Mouse (Mus musculus) frontal cortex, adult 2 months (tissue): ENCODE measurements around the gene Aldh18a1. TPM values are rescaled to one million over a fixed set of nuclear protein-coding genes. Genes with fewer than 3 reads are reported as not detected.
A peak's percentile ranks its signal among the peaks of the same experiment; 100 is the strongest.
"Not testable (repeated sequence)": the region's sequence is repeated elsewhere in the genome, so short reads cannot be mapped to it uniquely, and the experiment has no call there.

Experiments
- DNase-seq, 2 experiments: peaks; one replicate each; pipeline ENCODE4 v3.0.0; 2022; ENCODE audit warnings: low spot score in 1 of 2; ENCODE audit errors: extremely low spot score in 1 of 2
- polyA plus RNA-seq: library from polyadenylated mRNA; depleted of rRNA; stranded (reverse); fragments of >200 nt; gene quantifications from 2 replicates; pipeline ENCODE4 v1.2.3, GENCODE M21; 2012

Gene Aldh18a1
- polyA plus RNA-seq, 1 experiment = 26.2 TPM

DNA sequence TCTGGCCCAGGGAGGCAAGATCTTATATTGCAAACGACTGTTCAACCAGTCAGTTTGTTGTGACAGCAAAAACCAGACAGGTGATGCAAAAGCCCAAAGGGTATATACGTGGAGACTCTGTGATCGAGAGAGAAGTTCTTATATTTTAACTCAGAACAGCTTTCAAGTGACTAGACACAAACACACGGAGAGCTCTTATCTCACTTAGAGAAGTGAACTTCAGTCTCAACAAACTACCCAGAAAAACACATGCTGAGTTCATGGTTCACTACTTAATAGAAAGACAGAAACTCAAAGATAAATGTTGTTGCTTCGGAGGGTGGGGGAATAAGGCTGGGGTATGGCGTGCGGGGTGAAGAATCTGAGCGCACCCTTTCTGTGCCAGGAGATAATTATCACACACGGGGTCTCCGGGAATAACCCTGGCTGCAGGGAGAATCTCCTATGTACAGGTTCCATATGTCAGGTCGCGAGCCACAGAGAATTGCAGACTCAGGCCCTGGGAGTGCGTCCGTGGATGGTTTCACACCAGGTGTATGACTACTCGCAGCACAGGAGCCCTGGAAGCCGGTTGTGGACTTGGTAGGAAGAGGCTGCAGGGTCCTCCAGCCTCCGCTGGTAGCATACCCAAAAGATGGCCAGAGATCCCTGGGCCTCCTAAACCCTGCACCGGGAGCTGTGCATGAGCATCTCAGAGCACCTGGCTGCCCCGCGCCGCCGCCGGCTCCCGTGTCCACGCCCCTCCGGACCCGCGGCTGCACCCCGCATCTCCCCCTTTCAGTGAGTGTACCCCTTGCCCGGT lies 571 bp downstream of the Aldh18a1 start:
- DNase-seq = no peak

DNA sequence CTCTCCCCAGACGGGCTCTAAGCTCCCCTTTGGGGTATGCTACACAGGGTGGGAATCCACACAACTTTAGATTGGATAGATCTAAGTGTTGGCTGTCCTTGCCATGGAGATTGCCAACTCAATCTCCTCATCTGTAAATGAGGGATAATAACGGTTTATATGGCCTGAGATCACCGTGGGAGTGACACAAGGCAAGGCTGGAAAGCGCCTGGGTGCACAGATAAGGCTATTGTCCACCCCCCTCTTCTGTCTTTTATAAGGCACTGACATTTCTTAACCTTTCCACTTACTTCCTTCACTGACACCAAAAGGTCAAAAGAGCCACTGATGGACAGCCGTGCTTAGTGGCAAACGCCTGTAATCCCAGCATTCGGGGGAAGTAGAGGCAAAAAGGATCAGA lies 1.4 kb downstream of the Aldh18a1 start:
- DNase-seq = no peak

DNA sequence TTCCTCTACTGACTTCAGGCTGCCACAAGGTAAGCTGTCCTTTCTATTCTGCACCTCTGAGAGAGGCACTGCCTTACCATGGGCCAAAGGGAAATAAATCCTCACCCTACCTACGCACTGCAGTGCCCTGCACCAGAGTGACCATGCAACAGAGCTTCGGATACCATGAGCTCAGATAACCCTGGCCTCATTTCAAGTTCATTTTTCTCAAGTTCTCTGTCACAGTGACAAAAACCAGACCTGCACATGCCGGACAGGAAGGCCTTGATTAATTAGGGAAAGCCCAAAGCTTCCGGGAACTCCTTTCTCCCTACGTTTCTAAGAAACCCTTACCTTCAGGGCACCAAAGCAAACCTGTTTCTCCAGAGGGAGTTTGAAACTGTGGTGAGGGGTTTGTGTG lies 6.6 kb downstream of the Aldh18a1 start:
- DNase-seq = no peak

DNA sequence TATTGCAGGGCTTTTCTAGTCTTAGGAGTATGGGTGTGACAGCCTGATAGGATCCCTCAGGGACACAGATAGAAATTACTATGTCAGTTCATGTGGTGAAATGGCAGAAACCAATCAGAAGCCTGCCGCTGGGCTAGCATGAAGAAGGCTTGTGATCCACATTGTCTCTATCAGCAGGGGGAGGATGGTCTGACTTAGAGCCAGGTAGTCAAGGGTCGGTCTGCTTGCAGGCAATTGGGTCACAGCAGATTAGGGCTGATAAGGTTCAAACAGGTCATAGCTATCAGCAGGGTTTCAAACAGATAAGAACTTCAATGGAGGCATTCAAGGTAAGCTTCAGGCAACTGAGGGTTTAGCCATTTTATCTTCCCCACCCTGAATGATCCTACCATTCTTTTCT lies 7.4 kb downstream of the Aldh18a1 start:
- DNase-seq = no peak

DNA sequence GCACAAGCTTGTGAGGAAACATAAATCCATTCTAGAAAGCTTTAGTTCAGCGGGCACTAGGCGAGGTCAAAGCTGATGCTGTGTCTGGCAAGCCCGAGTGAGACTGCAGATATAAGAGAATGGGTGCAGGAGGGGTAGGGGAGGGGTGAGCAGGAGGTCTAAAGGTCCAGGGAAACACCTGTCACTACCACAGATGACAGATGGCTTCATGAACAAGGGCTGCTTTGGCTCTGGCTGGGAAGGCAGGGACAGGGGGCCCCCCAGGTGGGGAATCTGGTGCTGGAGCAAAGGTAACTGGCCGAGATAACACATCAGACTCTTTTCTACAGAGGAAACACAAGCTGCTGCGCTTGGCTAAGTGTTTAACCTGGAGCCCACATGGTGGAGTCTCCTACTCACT lies 12.8 kb downstream of the Aldh18a1 start:
- no peak for DNase-seq

DNA sequence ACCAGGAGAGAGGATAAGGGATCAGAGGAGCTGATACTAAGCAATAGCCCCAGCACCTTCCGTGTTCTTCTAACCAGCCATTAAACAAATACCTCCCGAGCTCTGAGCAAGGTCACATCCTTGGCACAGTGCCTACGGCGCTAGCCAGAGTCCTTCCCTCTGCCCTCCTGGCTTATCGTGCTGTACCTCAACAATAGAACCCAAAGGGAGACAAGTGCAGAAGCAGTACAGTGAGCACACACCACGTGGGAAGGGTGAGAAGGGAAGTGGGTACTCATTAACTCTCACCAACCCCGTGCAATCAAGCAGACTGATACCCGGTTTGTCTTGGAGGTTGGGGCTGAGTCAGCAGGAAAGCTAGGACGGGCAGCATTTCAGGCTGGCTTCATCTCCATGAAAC lies 17.5 kb downstream of the Aldh18a1 start:
- DNase-seq = no peak

DNA sequence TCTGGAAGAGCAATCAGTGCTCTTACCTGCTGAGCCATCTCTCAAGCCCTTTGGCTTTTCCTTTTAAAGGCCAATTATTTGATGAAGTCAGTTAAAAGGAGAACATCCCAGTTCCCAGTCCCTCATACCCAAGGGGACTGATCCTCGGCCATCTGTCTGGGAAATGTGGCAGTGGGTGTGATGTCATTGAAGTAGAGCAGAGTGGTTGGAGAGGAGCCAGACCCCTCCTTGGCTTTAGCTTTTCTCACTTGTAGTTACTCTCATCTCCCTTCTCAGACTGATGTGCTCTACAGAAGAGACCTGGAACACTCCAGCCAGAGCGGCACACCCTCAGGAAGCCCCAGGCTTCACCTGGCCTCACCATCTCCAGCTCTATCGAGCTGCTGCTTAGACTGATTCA lies 20.6 kb downstream of the Aldh18a1 start:
- no peak for DNase-seq

DNA sequence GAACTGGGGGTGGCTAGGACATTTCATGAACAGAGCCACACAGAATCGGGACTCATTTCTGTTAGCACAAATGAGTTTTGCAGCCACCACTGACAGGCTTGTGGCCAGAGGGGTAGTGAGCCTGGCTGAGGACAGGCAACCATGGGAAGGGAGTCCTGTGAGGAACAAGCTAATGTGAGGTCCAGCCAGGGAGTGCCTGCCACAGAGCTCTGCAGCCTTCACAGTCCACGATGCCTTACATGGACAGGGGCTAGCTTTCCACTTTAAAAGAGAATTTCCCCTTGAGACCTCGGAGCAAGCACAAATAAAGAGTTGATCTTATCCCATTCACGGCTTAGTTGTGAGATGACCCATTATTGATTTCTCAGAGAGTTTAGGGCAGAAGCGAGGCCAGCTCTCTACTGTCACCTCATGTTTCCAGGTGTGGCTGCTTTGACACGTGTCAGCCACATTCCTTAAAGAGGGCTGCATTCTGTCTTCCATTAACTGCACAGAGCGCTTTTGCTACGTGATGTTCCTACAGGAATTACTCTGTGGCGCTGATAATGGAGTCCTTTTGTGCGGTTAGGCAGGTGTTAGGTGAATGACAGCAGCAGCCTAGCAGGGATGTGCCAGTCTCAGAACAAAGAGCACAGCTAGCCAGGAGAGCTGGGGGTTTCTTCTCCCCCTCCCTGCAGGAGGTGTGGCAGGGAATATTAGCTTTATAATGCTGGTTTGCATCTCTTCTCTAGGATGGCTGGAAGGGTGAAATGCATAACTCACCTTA lies 24.2 kb downstream of the Aldh18a1 start:
- no peak for DNase-seq

DNA sequence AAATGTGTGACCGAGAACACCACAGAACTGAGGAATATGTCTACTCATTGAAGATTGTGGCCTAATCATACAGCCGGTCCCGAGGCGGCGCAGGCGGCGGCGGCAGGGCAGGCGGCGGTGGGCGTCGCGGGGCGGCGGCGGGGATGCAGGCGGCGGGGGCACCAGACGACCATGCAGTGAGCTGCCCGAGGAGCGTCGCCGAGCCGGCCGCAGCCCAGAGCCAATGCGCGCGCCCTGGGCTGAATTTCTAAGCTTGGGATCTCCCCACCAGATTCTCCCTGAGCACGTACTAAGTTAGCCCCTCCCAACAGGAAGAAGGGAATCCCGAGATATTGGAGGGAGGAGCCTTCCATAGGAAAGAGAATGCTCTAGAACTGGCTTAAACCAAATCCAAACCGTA lies 26.7 kb downstream of the Aldh18a1 start:
- DNase-seq = not testable (repeated sequence)

DNA sequence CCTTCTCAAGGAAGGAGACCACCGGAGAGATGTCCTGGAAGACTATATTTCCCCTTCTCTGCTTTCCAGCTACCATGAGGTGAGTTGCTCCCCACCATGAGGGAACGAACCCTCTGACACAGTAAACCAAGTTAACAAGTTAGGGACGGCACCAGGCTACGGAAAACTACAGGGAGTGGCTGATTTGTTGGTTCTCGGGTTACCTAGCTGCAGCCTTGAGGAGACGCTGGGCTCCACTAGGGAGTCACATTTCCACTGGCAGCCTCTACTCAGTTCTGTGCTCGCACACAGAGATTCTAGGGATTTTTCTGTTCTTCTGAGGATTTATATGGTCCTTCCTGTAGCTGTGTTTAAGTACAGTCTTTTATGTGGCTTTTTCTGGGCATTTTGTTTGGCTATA lies 32.2 kb downstream of the Aldh18a1 start:
- no peak for DNase-seq

DNA sequence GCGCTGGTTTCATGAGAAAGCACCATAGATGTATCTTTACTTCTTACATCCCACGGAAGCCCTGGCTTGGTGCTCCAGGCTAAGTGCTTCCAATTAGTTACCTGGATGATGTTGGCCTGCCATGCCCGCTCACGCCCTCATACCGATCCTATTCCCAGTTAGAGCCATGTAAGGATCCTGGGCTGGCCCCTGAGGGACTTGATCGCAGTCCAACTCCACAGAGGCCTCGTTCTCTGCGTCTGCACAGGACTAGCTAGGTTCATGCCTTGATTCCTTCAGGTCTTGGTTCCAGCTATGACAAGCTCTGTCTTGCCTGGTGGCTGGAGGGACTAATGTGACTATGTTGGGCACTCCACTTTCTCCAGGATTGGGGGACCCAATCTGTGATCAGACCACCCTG lies 33.1 kb downstream of the Aldh18a1 start:
- no peak for DNase-seq

DNA sequence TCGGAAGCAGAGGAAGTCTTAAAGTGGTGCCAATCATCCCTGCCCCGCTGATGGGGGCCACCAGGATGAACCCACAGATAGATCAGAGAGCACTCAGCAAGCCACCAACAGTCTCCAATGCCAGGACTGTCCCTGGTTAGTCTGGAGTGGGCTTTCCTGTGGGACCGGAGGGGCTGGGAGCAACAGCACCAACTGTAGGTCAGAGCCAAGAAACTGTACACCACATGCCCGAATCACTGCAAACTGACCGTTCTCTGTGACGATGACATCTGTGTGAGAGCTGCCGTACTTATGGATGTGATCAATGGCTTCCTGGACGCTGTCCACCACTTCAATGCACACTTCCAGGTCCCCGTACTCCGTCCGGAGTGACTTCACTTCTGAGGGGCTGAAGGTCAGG lies 33.9 kb downstream of the Aldh18a1 start:
- no peak for DNase-seq

DNA sequence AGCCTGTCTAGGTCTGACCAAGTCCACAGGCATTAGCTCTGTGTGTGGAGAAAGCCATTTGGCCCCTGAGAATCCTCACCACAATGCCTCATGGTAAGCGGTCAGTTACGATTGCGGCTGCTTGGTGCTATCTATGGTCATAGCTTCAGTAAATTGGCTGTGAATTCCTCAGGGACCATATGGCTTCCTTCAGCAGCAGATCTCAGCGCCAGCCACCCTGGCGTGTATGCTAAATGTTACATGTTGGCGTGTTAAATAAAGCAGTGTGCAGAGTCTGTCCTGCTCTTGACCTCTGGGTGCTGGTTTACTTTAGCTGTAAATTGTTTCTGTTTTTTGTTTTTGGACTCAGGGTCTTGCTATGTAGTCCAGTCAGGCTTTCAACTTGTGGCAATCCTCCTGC lies 34.4 kb downstream of the Aldh18a1 start:
- DNase-seq = no peak

DNA sequence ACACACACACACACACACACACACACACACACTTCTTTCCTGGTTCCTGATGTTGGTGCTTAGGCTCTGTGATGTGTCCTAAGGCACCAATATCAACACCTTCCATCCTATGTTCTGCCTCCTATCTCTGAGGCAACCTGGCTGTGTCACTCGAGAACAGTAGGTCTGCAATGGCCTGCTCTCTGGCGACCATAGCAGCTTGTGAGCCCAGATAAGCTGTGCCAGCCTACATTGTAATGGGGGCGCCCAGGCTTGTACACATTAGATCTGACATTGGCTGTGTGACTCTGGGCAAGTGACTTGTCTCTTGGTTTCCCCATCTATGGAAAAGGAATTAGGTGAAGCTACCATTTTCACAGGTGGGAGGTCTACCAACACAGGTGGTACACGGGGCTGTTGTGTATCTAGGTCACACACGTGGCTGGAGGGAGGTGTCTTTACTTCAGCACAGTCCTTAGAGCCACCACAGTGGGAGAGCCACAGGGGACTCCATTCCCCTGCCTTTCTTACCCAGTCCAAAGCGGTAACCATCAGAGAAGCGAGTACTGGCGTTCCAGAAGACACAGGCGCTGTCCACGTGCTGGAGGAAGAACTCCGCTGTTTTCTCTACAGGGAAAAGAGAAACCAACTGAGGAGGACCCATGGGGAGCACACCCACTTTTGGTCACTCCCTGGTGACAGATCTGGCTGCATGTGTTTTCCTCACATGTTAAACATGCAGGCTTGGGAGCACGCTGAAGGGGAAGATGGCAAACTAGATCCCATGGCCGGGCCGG lies 35.1 kb downstream of the Aldh18a1 start:
- DNase-seq = no peak

DNA sequence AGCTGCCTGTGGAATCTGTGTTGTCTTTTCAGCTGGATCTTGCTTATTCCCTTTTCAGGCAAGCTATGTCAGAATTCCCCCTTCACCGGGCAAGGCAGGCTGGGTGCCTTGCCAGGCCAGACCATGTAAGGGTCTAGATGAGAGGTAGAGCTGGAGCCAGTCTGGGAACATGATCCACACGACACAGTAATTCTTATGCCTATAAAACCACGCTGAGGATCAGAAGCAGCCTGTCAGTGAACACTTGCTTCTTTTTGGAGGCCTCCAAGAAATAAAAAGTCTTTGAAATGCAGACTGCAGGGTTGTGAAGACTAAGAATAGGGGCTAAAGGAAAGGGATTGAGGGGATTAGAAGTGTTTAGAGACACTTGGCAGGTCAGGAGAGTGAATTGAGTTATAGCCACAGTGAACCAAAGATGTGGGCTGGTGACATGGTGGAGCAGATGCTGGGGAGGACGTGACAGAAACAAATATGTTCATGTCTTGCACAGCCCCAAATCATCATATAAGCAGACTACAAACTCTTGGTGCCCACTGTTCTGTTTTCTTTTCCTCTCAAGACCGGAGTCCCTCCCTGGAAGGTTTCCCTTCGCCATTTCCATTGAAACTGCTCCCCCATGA lies 38.6 kb downstream of the Aldh18a1 start:
- peak in 1 of 2 experiments; percentile 20 for DNase-seq

DNA sequence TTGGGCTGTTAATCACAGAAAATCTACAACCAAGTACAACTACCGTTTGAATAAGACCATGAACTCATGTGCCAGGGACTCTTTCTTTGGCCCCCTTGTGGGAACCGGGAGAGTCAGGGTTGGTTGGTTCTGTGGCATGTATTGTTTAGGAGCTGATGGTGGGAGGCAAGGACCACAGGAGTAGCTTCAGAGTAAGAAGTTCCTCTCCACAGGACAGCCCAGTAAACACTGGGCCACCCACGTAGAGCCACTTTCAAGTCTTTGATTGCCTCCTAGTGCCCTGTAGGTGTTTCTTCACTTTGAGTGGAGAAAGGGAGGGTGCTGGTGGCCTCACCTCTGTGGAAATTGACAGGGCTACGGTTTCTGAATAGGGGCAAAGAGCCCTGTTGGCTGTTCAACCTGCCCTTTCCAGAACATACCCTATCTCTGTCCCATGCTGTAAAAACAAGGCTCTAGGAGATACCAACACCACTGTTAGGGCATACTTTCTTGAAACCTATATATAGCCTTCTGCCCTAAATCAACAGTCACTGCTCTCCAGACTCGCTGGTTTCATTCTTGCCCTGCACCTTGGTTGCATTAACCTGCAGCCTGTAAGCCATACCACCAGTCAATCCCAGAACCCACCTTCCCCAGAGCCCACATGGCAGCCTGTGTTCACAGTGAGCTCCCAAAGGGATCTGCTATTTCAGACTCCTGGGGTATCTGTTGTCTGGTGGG lies 39.3 kb downstream of the Aldh18a1 start:
- DNase-seq = no peak

DNA sequence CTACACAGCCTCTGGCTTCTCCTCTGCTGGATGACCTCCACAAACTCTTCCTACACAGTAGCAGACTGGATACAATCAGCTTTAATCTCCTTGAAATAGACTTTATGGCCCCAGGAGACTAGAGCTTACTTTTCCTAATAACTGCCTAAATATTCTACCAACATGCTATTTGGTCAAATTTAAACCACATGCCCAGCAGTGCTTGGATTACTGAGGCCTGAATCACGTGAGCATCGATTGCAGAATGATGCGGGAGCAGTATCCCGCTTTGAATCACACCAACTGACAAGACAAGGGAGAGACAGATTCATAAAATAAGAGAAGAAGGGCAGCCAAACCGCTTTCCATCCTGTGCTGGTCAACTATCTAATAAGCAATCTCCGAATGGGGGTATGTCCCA lies 39.9 kb downstream of the Aldh18a1 start:
- DNase-seq = no peak

DNA sequence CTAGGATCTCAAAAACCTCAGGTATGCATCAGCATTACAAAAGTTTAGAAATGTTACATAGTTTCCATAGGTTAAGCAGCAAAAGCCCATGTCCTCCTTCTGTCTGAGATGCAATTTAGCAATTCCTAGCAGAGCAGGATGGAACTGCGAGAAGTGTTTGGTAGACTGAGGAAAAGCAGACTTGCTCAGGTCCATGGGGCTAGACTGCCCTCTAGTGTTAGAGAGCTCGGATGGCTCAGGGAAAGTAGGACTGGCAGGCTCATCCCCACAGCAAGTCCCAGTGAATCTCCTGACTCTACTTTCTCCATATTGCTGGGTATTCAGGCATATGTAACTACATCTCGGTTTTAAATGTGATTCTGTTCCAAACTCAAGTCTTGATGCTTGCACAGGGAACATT lies 43.4 kb downstream of the Aldh18a1 start:
- DNase-seq = peak in 1 of 2 experiments; percentile 83

DNA sequence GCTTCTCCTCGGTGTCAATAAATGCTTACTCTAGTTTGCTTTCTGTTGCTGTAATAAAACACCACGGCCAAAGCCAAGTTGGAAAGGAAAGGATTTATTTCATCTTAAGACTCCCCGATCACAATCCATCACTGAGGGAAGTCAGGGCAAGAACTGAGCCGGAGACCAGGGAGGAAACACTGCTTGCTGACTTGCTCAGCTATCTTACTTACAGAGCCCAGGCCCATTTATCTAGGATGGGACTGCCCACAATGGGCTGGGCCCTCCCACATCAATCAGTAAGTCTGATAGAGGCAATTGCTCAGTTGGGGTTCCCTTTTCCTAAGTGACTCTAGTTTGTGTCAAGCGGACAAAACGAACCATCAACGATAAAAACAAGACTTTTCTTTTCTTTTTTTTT lies 45.5 kb downstream of the Aldh18a1 start:
- no peak for DNase-seq

DNA sequence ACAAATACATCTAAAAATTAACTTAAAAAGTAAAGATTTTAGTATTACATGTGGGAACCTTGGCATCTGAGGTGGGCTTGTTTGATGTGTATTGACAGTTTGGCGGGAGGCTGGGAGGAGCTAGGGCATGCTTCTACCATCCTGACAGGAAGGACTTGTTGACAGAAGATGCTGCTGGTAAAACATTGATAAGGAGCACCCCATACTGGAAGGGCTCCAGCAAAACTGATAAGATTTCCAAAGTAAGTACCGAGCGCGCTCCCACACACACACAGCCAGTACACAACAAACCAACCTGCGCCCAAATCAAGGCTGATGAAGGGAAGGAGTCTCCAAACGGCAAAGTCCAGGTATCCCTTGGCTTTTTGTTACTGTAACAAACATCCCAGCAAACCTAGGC lies 51.7 kb downstream of the Aldh18a1 start:
- no peak for DNase-seq
